Mouse (Mus musculus) embryonic fibroblast, embryonic 13.5 days (primary cell): ENCODE results near the gene Dnaja3. TPM values are rescaled to one million over a fixed set of nuclear protein-coding genes. Genes with fewer than 3 reads are reported as not detected.
A peak's percentile ranks its signal among the peaks of the same experiment; 100 is the strongest.

ENCODE experiments used
- H3K27ac ChIP-seq: 2 replicates; pipeline ENCODE4 v1.5.1; 2012; ENCODE audit warnings: low read length, control low read depth, inconsistent platforms; ENCODE audit not compliant: insufficient read depth
- H3K4me1 ChIP-seq: 2 replicates; pipeline ENCODE4 v1.6.1; 2011; ENCODE audit warnings: low read length; ENCODE audit not compliant: control insufficient read depth, insufficient read depth
- H3K4me3 ChIP-seq: 2 replicates; pipeline ENCODE4 v1.5.1; 2011; ENCODE audit warnings: mild to moderate bottlenecking, control low read depth, low read length; ENCODE audit not compliant: insufficient read depth
- CTCF ChIP-seq: IDR thresholded peaks from 2 replicates; pipeline ENCODE4 v1.5.1; 2011; ENCODE audit warnings: mild to moderate bottlenecking, control low read depth, low read length, moderate library complexity, borderline replicate concordance; ENCODE audit not compliant: insufficient read depth
- POLR2A ChIP-seq: IDR thresholded peaks from 2 replicates; pipeline ENCODE4 v1.6.1; 2011; ENCODE audit warnings: low read depth, mild to moderate bottlenecking, control low read depth, low read length, moderate library complexity
- polyA plus RNA-seq: library from polyadenylated mRNA; stranded (reverse); fragments of >200 nt; gene quantifications from 2 replicates; pipeline ENCODE4 v1.2.4, GENCODE M21; 2011; ENCODE audit warnings: low read depth; ENCODE audit not compliant: missing spikeins, insufficient read length

Gene Dnaja3
- 39.7 and 47.6 TPM in 2 replicates for polyA plus RNA-seq

- Histone ChIP-seq H3K4me3 (peak within 1 kb of the TSS; percentile 81), H3K4me1 (peaks cover 16% of the 10 kb centered on the region), H3K27ac (peak within 1 kb of the TSS; percentile 94)
- TF ChIP-seq CTCF (no peak), POLR2A (peak; percentile 98)
Observed at GRCm38 (mm10) chr16:4639831-4640237, at the start of gene Dnaja3, which contains the start of gene Vasn. TSS of gene Dnaja3 (plus strand) at chr16:4639989. TSS of gene Vasn (plus strand) at chr16:4639941.

DNA sequence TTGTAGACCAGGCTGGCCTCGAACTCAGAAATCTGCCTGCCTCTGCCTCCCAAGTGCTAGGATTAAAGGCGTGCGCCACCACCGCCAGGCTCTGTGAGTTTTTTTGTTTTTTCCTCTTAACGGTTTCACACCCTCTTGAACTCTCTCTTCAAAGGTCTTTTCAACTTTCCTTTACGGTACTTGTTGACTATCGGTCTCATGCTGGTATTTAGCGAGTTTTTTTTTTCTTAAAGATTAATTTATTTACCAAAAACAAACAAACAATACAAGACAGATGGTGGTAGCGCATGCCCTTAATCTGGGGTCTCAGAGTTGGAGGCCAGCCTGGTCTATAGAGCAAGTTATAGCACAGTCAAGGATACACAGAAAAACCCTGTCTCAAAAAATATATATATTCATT is 49.6 kb upstream of the Dnaja3 start:
- no peak overlapping the region for H3K4me3 ChIP-seq
- peaks cover 11% of the 10 kb centered on the region for H3K4me1 ChIP-seq
- H3K27ac ChIP-seq: no peak overlapping the region
- TF ChIP-seq POLR2A: no peak
- no peak for TF ChIP-seq CTCF

DNA sequence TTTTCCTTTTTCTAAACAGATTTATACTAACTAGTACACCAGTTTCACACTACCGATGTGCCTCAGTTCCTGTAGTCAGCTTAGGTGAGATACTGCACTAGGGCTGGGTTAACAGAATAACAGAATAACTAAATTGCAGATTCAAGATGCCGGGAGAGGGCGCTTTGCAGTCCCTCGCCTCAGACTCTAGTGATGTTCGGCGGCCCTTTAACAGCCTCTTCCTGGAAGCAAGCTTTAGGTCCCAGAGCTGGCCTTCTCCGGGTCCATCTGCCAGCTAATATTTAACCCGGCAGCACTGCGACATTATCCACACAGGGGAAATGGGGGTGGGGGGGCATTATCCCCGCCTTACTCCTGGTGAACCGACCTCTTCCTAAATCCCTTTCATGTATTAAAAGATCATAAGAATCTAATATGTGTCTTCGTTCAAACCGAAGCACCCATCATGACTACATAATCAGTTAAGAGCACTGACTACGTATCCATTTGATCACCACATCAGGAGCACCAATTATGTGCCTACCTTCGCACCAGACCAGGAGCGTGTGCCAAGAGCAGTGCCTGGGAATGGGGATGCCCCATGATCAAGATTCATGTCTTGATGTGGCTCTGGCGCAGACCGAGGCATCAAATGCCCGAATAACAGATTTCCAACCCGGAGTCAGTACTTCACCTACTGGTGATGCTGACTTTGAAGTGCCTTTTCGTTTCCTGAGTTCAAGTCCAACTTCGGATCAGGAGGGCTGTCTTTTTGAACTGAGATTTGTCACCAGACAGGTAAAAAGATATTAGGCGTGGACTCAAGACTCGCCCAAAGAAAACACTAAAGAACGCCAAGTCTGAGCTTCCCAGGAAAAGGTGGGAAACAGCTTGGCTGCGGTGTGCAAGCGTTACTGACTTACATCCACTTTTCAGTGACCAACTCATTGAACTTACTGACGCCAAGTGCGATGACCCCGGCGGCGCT is 46.6 kb upstream of the Dnaja3 start:
- TF ChIP-seq CTCF (no peak), POLR2A (no peak)
- H3K4me1 ChIP-seq: peaks cover 7% of the 10 kb centered on the region; the same call in 1 of the 2 replicates
- peak overlapping the region; percentile 83 for H3K27ac ChIP-seq
- peak overlapping the region; percentile 64 for H3K4me3 ChIP-seq

- TF ChIP-seq POLR2A: peak; percentile 60
- TF ChIP-seq CTCF: no peak
- Histone ChIP-seq H3K4me1 (peaks cover 15% of the 10 kb centered on the region), H3K4me3 (peak within 1 kb of the TSS; percentile 94), H3K27ac (peak within 1 kb of the TSS; percentile 94)
Observed at GRCm38 (mm10) chr16:4593971-4594813, 45.6 kb upstream of the Dnaja3 start, which contains the start of gene Glis2. TSS of gene Glis2 (plus strand) at chr16:4594713.

DNA sequence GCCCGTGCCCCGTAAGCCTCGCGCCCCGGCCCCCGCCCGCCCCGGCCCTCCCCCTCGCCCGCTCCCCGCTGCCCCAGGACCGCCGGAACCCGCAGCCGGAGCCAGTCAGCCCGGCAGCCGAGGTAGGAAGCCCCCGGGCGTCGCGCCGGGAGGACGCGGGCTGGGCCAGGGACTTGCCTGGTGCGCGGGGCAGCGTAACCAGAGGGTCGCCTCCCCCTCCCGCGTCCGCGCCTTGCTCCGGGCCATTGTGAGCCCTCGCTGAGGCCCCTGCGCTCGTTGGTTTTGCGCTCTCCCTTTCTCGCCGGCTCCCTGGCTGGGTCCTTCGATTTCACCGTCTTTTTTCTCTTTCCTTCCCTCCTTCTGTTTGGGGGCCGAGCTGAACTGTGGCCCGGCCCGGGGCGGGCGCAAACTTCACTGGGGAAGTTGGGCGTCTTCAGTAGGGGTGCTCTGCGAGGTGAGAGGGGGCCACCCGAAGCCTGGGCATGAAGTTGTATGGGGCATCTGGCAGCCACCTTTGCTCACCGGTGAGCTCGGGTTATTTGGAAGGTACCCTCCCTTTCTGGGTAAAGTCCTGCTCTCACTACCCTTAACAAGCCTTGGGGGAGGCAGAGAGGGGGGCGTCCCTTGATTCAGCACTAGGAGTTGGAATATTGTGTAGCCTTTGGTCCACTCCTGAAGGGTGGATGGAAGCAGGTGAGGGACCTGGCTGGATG is 44.8 kb upstream of the Dnaja3 start:
- TF ChIP-seq POLR2A: no peak
- TF ChIP-seq CTCF: no peak
- peak overlapping the region; percentile 94 for H3K27ac ChIP-seq
- H3K4me1 ChIP-seq: peaks cover 15% of the 10 kb centered on the region
- peak overlapping the region; percentile 94 for H3K4me3 ChIP-seq

DNA sequence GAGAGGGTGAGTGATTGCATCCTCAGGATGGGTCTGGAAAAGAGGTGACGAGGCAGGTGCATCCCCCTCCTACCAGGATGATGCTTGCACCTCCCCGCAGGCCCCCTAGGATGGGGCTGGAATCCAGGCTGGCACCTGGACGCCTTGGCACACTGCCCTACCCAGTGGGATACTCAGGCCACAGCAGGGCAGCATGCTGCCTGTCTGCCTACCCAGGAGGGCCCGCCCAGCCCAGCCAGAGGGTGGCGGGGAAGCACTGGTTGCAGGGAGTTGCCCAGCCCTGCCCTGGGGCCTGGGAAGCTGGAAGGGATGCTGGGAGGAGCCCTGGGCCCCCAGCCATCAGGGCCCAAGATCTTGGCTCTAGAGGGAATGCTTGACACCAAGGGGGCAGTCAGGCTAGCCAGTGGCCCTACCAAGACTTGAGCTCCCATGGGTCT is 44.2 kb upstream of the Dnaja3 start:
- peak overlapping the region; percentile 94 for H3K4me3 ChIP-seq
- peak overlapping the region; percentile 94 for H3K27ac ChIP-seq
- peaks cover 21% of the 10 kb centered on the region for H3K4me1 ChIP-seq
- TF ChIP-seq POLR2A: 0 out of 2 replicates have a peak, but pooled peaks have one; percentile 31
- TF ChIP-seq CTCF: no peak

GRCm38 (mm10) chr16:4596141-4596728 is 43.6 kb upstream of the Dnaja3 start:
- Histone ChIP-seq H3K4me1 (peaks cover 27% of the 10 kb centered on the region), H3K27ac (peak overlapping the region; percentile 94), H3K4me3 (peak overlapping the region; percentile 94)
- TF ChIP-seq CTCF (no peak), POLR2A (peak; percentile 42; the same call in 1 of the 2 replicates)

- TF ChIP-seq POLR2A (no peak), CTCF (no peak)
- H3K27ac ChIP-seq: peak overlapping the region; percentile 94
- H3K4me3 ChIP-seq: peak overlapping the region; percentile 94
- H3K4me1 ChIP-seq: peaks cover 30% of the 10 kb centered on the region
Observed at GRCm38 (mm10) chr16:4596836-4597235, 43.0 kb upstream of the Dnaja3 start.
